Mouse (Mus musculus) heart, postnatal 0 days (tissue): Measurements from ENCODE around the gene Tmx2.

Experiments used
- CTCF ChIP-seq: IDR thresholded peaks from 2 replicates; pipeline ENCODE4 v1.5.1; 2016; ENCODE audit warnings: antibody characterized with exemption, control low read depth, low read depth
- EP300 ChIP-seq: IDR thresholded peaks from 2 replicates; pipeline ENCODE4 v1.6.1; 2016; ENCODE audit warnings: antibody characterized with exemption, low read depth

DNA sequence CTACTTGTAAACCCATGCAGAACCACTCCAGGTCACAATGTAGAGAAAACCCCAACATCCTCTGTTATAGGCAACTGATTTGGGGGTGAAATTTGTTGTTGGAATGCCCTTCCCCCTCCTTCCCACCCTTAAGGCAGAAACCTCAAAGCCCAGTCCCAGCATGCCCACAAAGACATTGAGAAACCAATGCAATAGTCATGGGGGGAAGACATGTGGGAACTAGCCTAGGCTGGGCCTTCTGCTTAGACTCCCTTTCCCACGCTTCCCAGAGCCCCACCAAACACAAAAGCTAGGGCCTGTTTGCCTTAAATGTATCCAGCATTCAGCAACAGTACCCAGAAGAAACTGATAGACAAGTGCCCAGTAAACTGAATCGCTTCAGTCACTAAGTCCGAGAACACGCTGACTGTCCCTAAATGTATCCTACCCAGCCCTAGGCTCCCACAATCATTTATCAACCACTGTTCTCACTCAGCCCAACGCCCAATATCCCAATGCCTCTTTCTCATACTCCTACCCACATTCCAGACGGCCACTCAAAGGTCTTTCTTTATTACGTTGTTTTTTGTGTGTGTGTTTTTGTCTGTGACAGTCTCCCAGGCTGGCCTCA is 52.5 kb downstream of the Tmx2 start:
- TF ChIP-seq CTCF (no peak), EP300 (no peak)
